Mouse (Mus musculus): ENCODE measurements around the gene Mfsd6l. TPM values are rescaled to one million over a fixed set of nuclear protein-coding genes. Genes with fewer than 3 reads are reported as not detected.

Gene Mfsd6l
- total and polyA plus RNA-seq, 3 experiments: 0.27 TPM; not detected in 2

- Histone ChIP-seq H3K27me3 (ENCODE audit: insufficient read depth, low read length) (no peaks in the 10 kb centered on the region), H3K4me1 (ENCODE audit: insufficient read depth, low read depth, low read length) (no peaks in the 10 kb centered on the region), H3K36me3 (replicated peaks) (no peaks in the 10 kb centered on the region), H3K9me3 (replicated peaks) (no peaks in the 10 kb centered on the region), H3K4me3 (ENCODE audit: low read depth, low read length) (no peak overlapping the region)
- TF ChIP-seq GATA1 (IDR thresholded peaks at IDR 0.05; ENCODE audit: borderline replicate concordance, low read length) (no peak), POLR2AphosphoS5 (IDR thresholded peaks at IDR 0.05; ENCODE audit: insufficient replicate concordance, low read depth, low read length) (no peak), TAL1 (conservative IDR thresholded peaks at IDR 0.05; ENCODE audit: low read depth, low read length) (no peak), GATA2 (IDR thresholded peaks at IDR 0.05; ENCODE audit: borderline replicate concordance, low read depth, low read length) (no peak), CTCF (IDR thresholded peaks at IDR 0.05; ENCODE audit: low read depth, low read length) (no peak)
- ATAC-seq (ENCODE audit: extremely low read depth, insufficient number of reproducible peaks, low FRiP score, poor library complexity, severe bottlenecking): no peak
- no peak for DNase-seq (ENCODE audit: low spot score)
Measured at GRCm38 (mm10) chr11:68519815-68520214, 36.2 kb upstream of the Mfsd6l start.

- ATAC-seq (ENCODE audit: extremely low read depth, insufficient number of reproducible peaks, low FRiP score, poor library complexity, severe bottlenecking) (no peak), DNase-seq (ENCODE audit: low spot score) (no peak)
- Histone ChIP-seq H3K9me3 (replicated peaks) (no peaks in the 10 kb centered on the region), H3K27me3 (ENCODE audit: insufficient read depth, low read length) (peaks cover 1% of the 10 kb centered on the region; the same call in 1 of the 2 replicates), H3K36me3 (replicated peaks) (no peaks in the 10 kb centered on the region), H3K4me1 (ENCODE audit: insufficient read depth, low read depth, low read length) (no peaks in the 10 kb centered on the region), H3K4me3 (ENCODE audit: low read depth, low read length) (no peak overlapping the region)
- no peak for TF ChIP-seq GATA1 (IDR thresholded peaks at IDR 0.05; ENCODE audit: borderline replicate concordance, low read length)
- no peak for TF ChIP-seq CTCF (IDR thresholded peaks at IDR 0.05; ENCODE audit: low read depth, low read length)
- TF ChIP-seq TAL1 (conservative IDR thresholded peaks at IDR 0.05; ENCODE audit: low read depth, low read length): no peak
- no peak for TF ChIP-seq POLR2AphosphoS5 (IDR thresholded peaks at IDR 0.05; ENCODE audit: insufficient replicate concordance, low read depth, low read length)
- no peak for TF ChIP-seq GATA2 (IDR thresholded peaks at IDR 0.05; ENCODE audit: borderline replicate concordance, low read depth, low read length)
Measured at GRCm38 (mm10) chr11:68520439-68520838, 35.5 kb upstream of the Mfsd6l start.

GRCm38 (mm10) chr11:68521352-68521751 is 34.6 kb upstream of the Mfsd6l start:
- H3K4me3 ChIP-seq (ENCODE audit: low read depth, low read length): no peak overlapping the region
- peaks cover 4% of the 10 kb centered on the region; the same call in 1 of the 2 replicates for H3K27me3 ChIP-seq (ENCODE audit: insufficient read depth, low read length)
- ATAC-seq (ENCODE audit: extremely low read depth, insufficient number of reproducible peaks, low FRiP score, poor library complexity, severe bottlenecking) (no peak), DNase-seq (ENCODE audit: low spot score) (no peak)
- TF ChIP-seq POLR2AphosphoS5 (IDR thresholded peaks at IDR 0.05; ENCODE audit: insufficient replicate concordance, low read depth, low read length): no peak
- TF ChIP-seq GATA1 (IDR thresholded peaks at IDR 0.05; ENCODE audit: borderline replicate concordance, low read length): no peak
- no peak for TF ChIP-seq TAL1 (conservative IDR thresholded peaks at IDR 0.05; ENCODE audit: low read depth, low read length)
- TF ChIP-seq CTCF (IDR thresholded peaks at IDR 0.05; ENCODE audit: low read depth, low read length): no peak
- TF ChIP-seq GATA2 (IDR thresholded peaks at IDR 0.05; ENCODE audit: borderline replicate concordance, low read depth, low read length): no peak
- no peaks in the 10 kb centered on the region for H3K9me3 ChIP-seq (replicated peaks)
- no peaks in the 10 kb centered on the region for H3K4me1 ChIP-seq (ENCODE audit: insufficient read depth, low read depth, low read length)
- no peaks in the 10 kb centered on the region for H3K36me3 ChIP-seq (replicated peaks)

GRCm38 (mm10) chr11:68526441-68526840 is 29.5 kb upstream of the Mfsd6l start:
- no peak for ATAC-seq (ENCODE audit: extremely low read depth, insufficient number of reproducible peaks, low FRiP score, poor library complexity, severe bottlenecking)
- DNase-seq (ENCODE audit: low spot score): no peak
- peaks cover 6% of the 10 kb centered on the region; the same call in 1 of the 2 replicates for H3K27me3 ChIP-seq (ENCODE audit: insufficient read depth, low read length)
- TF ChIP-seq GATA1 (IDR thresholded peaks at IDR 0.05; ENCODE audit: borderline replicate concordance, low read length): no peak
- TF ChIP-seq TAL1 (conservative IDR thresholded peaks at IDR 0.05; ENCODE audit: low read depth, low read length): no peak
- no peak for TF ChIP-seq GATA2 (IDR thresholded peaks at IDR 0.05; ENCODE audit: borderline replicate concordance, low read depth, low read length)
- no peak for TF ChIP-seq CTCF (IDR thresholded peaks at IDR 0.05; ENCODE audit: low read depth, low read length)
- TF ChIP-seq POLR2AphosphoS5 (IDR thresholded peaks at IDR 0.05; ENCODE audit: insufficient replicate concordance, low read depth, low read length): no peak
- H3K4me1 ChIP-seq (ENCODE audit: insufficient read depth, low read depth, low read length): no peaks in the 10 kb centered on the region
- H3K9me3 ChIP-seq (replicated peaks): no peaks in the 10 kb centered on the region
- H3K36me3 ChIP-seq (replicated peaks): no peaks in the 10 kb centered on the region
- H3K4me3 ChIP-seq (ENCODE audit: low read depth, low read length): no peak overlapping the region

- peaks cover 2% of the 10 kb centered on the region; the same call in 1 of the 2 replicates for H3K27me3 ChIP-seq (ENCODE audit: insufficient read depth, low read length)
- ATAC-seq (ENCODE audit: extremely low read depth, insufficient number of reproducible peaks, low FRiP score, poor library complexity, severe bottlenecking): no peak
Measured at GRCm38 (mm10) chr11:68531066-68531806, 24.8 kb upstream of the Mfsd6l start.

GRCm38 (mm10) chr11:68531941-68532535 is 23.9 kb upstream of the Mfsd6l start:
- Histone ChIP-seq H3K27me3 (ENCODE audit: insufficient read depth, low read length) (peaks cover 2% of the 10 kb centered on the region; the same call in 1 of the 2 replicates), H3K4me3 (ENCODE audit: low read depth, low read length) (no peak overlapping the region), H3K4me1 (ENCODE audit: insufficient read depth, low read depth, low read length) (no peaks in the 10 kb centered on the region), H3K9me3 (replicated peaks) (no peaks in the 10 kb centered on the region), H3K36me3 (replicated peaks) (no peaks in the 10 kb centered on the region)
- TF ChIP-seq GATA2 (IDR thresholded peaks at IDR 0.05; ENCODE audit: borderline replicate concordance, low read depth, low read length) (no peak), CTCF (IDR thresholded peaks at IDR 0.05; ENCODE audit: low read depth, low read length) (no peak), GATA1 (IDR thresholded peaks at IDR 0.05; ENCODE audit: borderline replicate concordance, low read length) (no peak), POLR2AphosphoS5 (IDR thresholded peaks at IDR 0.05; ENCODE audit: insufficient replicate concordance, low read depth, low read length) (no peak), TAL1 (conservative IDR thresholded peaks at IDR 0.05; ENCODE audit: low read depth, low read length) (no peak)
- DNase-seq (ENCODE audit: low spot score) (no peak), ATAC-seq (ENCODE audit: extremely low read depth, insufficient number of reproducible peaks, low FRiP score, poor library complexity, severe bottlenecking) (no peak; the same call in 1 of the 2 replicates)

More at GRCm38 (mm10) chr11:68531066-68531806, 24.8 kb upstream of the Mfsd6l start:
- no peak for DNase-seq (ENCODE audit: low spot score)
- no peak for TF ChIP-seq POLR2AphosphoS5 (IDR thresholded peaks at IDR 0.05; ENCODE audit: insufficient replicate concordance, low read depth, low read length)
- Histone ChIP-seq H3K4me3 (ENCODE audit: low read depth, low read length) (no peak overlapping the region), H3K9me3 (replicated peaks) (no peaks in the 10 kb centered on the region), H3K36me3 (replicated peaks) (no peaks in the 10 kb centered on the region), H3K4me1 (ENCODE audit: insufficient read depth, low read depth, low read length) (no peaks in the 10 kb centered on the region)

Measured in G1E (cell line).